Mouse (Mus musculus) layer of hippocampus, adult 2 months (tissue): ENCODE measurements around the gene Olfr95. TPM values are rescaled to one million over a fixed set of nuclear protein-coding genes. Genes with fewer than 3 reads are reported as not detected.
A peak's percentile ranks its signal among the peaks of the same experiment; 100 is the strongest.
"Not testable (repeated sequence)": the region's sequence is repeated elsewhere in the genome, so short reads cannot be mapped to it uniquely, and the experiment has no call there.

Source experiments
- DNase-seq, 2 experiments: peaks; one replicate each; pipeline ENCODE4 v3.0.0; 2022; ENCODE audit warnings: low spot score in 2 of 2
- H3K27ac ChIP-seq: fragments of 200-600 bp; 2 replicates; pipeline ENCODE4 v1.8.1; 2022
- H3K4me3 ChIP-seq: fragments of 200-600 bp; 2 replicates; pipeline ENCODE4 v1.8.1; 2022; ENCODE audit warnings: mild to moderate bottlenecking
- CTCF ChIP-seq: fragments of 200-600 bp; conservative IDR thresholded peaks from 2 replicates; pipeline ENCODE4 v1.8.1; 2022; ENCODE audit warnings: antibody characterized with exemption, mild to moderate bottlenecking, moderate library complexity
- long read RNA-seq, 2 experiments: library from polyadenylated mRNA; stranded (forward); transcript quantifications; one replicate each; pipeline ENCODE4 v2.0.0; 2021; ENCODE audit warnings: borderline mapping rate in 2 of 2
- total RNA-seq, 2 experiments: library from RNA; stranded (reverse); gene quantifications; 2 replicates each; pipeline ENCODE4 v1.2.3; 2021

The Olfr95 gene
- not detected for total RNA-seq
- long read RNA-seq, experiment 1, result 0 reads
- long read RNA-seq, experiment 2, result 0 reads

- H3K4me3 ChIP-seq, result no peak within 1 kb of the TSS
- DNase-seq, result no peak
- no peak for TF ChIP-seq CTCF
- H3K27ac ChIP-seq, result no peak within 1 kb of the TSS
Measured at GRCm38 (mm10) chr17:37213018-37213417, at the start of gene Olfr95. TSS of gene Olfr95 (minus strand) at chr17:37213118.

GRCm38 (mm10) chr17:37250544-37250943, 37.6 kb upstream of the Olfr95 start:
- H3K27ac ChIP-seq, result no peak overlapping the region
- no peak overlapping the region for H3K4me3 ChIP-seq
- no peak for DNase-seq
- TF ChIP-seq CTCF, result peak; percentile 62

DNA sequence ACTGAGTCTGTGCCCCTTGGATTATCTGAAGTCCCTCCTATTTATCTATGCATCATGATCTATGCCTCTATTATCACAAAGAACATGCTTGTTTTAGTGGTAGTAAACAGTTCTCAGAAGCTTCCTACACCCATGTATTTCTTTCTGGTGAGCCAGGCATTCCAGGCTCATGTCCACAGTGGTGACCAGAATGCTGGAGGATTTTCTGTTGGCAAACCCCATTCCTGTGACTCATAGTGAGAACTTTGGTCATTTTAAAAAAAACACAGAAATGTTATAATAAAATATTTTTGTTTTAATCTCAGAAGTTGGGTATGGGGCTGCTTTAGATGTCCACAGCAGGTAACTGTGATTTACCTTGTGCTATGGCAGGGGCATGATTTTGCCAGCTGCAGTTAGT, 36.5 kb upstream of the Olfr95 start:
- no peak overlapping the region for H3K4me3 ChIP-seq
- TF ChIP-seq CTCF, result no peak
- no peak for DNase-seq
- no peak overlapping the region for H3K27ac ChIP-seq

DNA sequence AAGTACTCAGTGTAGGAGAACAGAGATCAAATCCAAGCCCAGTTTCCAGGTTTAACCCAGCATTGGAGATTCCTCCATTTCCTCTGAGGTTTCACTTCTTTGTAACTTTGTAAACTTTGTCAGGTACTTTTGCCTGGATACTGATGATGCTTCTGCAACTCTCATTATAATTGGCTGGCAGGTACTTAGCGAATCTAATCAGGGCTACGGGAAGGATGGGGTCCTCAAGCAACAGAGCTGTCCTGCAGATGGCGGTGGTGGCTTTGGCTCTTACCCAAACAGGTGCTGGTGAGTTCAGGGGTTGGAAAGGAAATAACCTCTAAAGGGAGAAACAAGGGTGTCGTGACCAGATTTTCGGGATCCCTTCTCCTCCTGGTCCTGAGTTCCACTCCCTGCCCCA, 33.8 kb upstream of the Olfr95 start:
- 0 out of 2 replicates have a peak, but pooled peaks have one; percentile 10 for TF ChIP-seq CTCF
- DNase-seq, result peak; percentile 25 to 26
- Histone ChIP-seq H3K4me3 (no peak overlapping the region), H3K27ac (no peak overlapping the region)

GRCm38 (mm10) chr17:37242198-37242597, 29.3 kb upstream of the Olfr95 start:
- TF ChIP-seq CTCF, result no peak
- H3K27ac ChIP-seq, result no peak overlapping the region
- H3K4me3 ChIP-seq, result no peak overlapping the region
- DNase-seq, result no peak

DNA sequence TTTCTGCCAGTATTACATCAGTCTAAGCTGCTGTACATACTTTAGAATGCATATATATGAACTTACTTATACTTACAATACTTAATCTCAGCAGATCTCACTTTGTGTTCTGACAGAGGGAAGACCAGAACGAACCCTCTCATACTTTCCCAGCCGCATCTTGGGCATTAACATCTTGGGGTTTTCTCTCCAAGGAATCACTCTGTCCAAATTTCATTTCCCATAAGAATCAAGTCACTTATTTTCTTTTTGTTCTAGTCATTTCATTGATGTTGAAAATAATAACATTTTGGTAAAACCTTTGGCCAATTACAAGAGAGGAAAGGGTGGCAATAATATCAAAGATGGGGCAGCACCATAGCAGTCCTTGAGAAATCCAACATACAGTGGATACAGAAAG, 24.3 kb upstream of the Olfr95 start, which contains the start of gene Olfr97:
Gene Olfr97, minus strand, starts transcription at position 101 of the 400 bp plus-strand sequence.
- not testable (repeated sequence) for H3K4me3 ChIP-seq, H3K27ac ChIP-seq, DNase-seq

GRCm38 (mm10) chr17:37221879-37222278, 9.0 kb upstream of the Olfr95 start:
- H3K27ac ChIP-seq, result no peak overlapping the region
- DNase-seq, result no peak
- TF ChIP-seq CTCF, result peak; percentile 63
- H3K4me3 ChIP-seq, result no peak overlapping the region

DNA sequence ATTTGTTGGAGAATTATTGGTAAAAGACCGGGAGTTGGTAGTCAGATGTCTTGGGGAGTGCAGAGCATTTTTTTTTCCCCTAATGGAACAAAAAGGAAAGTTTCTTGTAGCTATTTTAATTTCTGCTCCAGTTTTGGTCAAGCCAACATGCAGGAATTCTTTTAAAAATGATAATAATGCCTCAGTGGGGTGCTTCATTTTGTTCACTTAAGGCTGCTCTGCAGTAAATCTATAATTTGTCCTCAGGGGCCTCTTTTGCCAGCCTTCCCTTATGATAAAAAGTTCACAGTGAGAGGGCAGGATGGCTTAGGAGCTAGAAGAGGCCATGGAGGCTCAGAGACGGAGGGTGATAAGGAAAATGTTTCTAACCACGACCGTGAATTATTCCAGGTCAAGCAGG, 6.9 kb upstream of the Olfr95 start, which contains the start of gene Olfr96:
Gene Olfr96, plus strand, starts transcription at position 301 of the 400 bp plus-strand sequence.
- no peak for TF ChIP-seq CTCF
- H3K27ac ChIP-seq, result no peak within 1 kb of the TSS
- no peak for DNase-seq
- H3K4me3 ChIP-seq, result no peak within 1 kb of the TSS

DNA sequence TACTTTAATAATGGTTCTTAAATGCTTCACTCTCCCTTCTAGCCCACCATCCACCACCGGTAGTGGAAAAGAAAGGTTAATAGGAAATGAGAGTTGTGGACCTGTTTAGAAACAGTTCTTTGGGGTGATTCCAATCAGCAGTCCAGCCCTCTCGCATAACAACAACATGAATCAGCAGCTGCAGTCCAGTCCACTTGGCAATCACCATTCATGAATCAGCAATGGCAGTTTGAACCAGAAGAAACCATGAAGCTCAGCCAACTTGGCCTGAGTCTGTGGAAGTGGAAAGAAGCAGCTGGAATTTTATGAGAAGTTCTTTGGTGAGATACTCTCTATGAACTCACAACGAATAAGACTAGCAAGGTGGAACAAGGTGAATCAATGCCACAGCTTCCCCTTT, 5.6 kb upstream of the Olfr95 start:
- DNase-seq, result no peak
- TF ChIP-seq CTCF, result no peak
- no peak overlapping the region for H3K4me3 ChIP-seq
- H3K27ac ChIP-seq, result no peak overlapping the region

DNA sequence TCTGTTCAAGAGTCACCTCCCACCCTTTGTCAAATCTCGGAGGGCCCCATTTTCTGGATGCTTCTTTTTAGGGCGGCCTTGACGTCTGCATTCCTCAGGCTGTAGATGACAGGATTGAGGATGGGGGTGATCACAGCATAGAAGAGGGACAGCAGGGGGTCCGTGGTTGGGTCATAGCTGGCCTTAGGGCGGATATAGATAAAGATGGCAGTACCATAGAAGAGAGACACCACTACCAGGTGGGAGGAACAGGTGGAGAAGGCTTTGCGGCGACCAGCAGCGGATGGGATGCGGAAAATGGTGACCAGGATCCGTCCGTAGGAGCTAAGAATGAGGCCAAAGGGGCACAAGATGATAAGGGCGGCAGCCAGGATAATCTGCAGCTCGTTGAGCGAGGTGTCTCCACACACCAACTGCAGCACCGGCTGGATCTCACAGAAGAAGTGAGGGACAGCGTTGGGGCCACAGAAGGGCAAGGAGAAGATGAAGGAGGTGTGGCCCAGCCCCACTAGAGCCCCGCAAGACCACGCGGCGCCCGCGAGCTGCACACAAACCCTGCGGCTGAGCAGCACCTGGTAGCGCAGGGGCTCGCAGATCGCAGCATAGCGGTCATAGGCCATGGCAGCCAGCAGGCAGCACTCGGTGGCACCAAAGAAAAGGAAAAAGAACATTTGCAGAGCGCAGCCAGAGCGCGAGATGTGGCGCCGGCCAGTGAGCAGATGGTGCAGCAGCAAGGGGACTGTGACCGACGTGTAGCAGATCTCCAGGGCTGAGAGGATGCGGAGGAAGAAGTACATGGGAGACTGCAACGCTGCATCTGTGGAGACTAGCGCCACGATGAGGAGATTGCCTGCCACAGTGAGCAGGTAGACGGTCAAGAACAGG, 1.8 kb downstream of the Olfr95 start:
- Histone ChIP-seq H3K27ac (no peak overlapping the region), H3K4me3 (peak overlapping the region; percentile 3; the same call in 1 of the 2 replicates)
- TF ChIP-seq CTCF, result no peak; the same call in 1 of the 2 replicates
- DNase-seq, result no peak

DNA sequence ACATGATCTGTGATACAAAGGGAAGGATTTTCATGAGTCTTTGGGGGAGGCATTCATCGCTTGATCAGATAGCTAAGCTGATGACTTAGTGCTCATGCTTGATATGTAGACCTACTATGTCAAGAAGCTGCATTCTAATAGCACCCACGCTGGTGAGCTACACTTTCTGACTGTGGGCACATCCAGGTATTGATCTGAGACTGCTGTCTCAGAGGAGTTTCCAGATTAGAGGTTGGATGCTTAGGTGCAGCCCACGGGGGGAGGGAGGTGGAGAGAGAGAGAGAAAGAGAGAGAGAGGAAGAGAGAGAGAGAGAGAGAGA, 9.0 kb downstream of the Olfr95 start:
- no peak for TF ChIP-seq CTCF
- H3K4me3 ChIP-seq, result no peak overlapping the region
- H3K27ac ChIP-seq, result no peak overlapping the region
- DNase-seq, result no peak

DNA sequence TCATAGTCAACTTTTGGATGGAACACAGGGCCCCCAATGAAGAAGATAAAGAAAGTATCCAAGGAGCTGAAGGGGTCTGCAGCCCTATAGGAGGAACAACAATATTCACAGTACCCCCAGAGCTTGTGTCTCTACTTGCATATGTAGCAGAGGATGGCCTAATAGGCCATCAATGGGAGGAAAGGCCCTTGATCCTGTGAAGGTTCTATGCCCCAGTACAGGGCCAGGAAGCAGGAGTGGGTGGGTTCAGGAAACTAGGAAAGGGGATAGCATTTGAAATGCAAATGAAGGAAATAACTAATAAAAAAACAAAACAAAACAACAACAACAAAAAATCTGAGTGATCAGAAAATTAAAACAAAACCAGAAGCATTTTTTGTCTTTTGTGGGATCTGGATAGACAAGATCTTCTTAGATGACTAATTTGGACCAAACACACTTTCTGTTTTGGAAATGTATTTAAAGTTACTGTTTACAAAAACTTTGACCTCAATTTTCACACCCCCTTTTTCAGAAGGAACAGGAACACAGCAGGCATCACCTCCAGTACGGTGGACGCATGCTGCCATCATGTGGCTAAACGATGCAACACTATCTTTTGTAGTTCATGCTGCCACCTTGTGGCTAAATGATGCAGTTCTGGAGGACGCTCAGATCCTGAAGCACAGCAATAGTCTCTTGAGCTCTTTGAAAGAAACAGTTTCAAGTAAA, 9.6 kb downstream of the Olfr95 start:
- peak; percentile 75 to 84 for DNase-seq
- peak; percentile 100 for TF ChIP-seq CTCF
- Histone ChIP-seq H3K27ac (no peak overlapping the region), H3K4me3 (no peak overlapping the region)

- H3K27ac ChIP-seq, result no peak within 1 kb of the TSS
- DNase-seq, result no peak
- TF ChIP-seq CTCF, result no peak
- H3K4me3 ChIP-seq, result no peak within 1 kb of the TSS
Measured at GRCm38 (mm10) chr17:37200894-37201293, 12.0 kb downstream of the Olfr95 start, which contains the start of gene Olfr94. TSS of gene Olfr94 (minus strand) at chr17:37200994.
